Mouse (Mus musculus): Measurements from ENCODE around the gene Cyp46a1.

Gene Cyp46a1

DNA sequence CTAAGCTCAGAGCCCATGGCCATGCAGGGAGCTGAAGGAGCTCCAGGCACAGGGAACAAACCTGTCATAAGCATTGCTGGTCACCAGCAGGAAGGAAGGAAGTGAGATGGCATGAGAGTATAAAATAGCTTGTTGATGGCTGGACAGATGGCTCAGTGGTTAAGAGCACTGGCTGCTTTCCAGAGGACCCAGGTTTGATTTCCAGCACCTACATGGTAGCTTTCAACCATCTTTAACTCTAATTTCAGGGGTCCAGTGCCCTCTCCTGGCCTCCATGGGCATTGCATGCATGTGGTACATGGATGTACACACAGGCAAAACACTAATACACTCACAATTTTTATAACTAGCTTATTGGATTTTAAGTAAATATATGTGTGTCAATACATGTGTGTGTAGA, 21.8 kb downstream of the Cyp46a1 start:
- in situ Hi-C loops (cut with MboI, MseI): no loop called here

DNA sequence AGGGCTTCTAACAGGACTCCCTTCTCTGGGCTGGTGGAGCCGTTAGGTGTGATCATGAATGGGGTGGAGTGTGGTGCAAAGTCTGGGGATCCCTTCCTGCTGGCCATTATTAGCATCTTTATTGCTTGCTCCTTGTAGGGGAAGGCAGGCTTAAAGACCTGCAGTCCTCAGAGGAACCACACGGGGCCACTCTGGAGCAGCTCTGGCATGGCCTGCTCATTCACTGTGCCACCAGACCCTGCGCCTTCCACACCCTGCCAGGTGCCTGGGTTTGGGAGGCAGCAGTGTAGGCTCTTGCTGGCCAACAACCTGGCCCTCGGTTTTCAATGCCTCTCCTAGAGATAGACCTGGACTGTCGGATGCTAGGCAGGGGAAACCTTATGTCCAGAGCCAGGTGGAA, 29.6 kb downstream of the Cyp46a1 start:
- in situ Hi-C loops (cut with MboI, MseI): loop anchor here (5.0 kb wide), 1 partner anchor 134 kb away; no protein-coding TSS in a partner anchor

DNA sequence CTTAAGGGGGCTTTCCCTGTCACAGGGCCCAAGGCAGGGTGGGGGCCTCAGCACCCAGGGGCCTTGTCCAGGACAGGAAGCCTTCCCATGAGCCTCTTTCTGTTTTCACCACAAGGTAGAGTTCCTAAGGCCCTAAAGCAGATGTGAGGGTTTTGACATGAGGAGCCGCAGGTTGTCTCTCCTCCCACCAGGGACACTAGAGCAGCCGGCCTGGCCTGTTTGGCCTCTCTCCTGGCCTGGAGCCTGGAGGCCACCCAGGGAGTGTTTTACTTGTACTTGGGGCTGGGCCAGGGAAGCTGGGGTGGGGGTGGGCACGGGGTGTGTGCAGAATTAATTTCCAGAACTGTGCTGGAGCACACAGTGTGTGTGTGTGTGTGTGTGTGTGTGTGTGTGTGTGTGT, 31.2 kb downstream of the Cyp46a1 start:
- in situ Hi-C loops (cut with MboI, MseI): no loop called here

DNA sequence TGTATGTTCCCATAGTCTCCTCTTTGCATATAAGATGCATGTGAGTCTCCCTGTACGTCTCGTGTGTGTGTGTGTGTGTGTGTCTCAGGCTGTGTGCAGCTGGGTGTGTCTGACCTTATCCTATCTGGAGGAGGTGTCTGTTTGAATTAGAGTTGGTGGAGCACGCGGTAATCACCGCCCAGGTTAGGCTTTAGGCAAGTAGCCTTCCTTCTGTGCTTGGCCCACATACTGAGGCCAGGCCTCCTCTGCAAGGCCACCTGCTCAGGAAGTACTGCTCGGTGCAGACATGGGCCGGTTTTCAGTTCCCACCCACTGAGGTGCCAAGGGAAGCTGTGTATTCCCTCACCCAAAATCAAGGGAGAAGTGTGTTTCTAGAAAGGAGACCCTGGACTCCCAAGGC, 31.7 kb downstream of the Cyp46a1 start:
- in situ Hi-C loops (cut with MboI, MseI): no loop called here

DNA sequence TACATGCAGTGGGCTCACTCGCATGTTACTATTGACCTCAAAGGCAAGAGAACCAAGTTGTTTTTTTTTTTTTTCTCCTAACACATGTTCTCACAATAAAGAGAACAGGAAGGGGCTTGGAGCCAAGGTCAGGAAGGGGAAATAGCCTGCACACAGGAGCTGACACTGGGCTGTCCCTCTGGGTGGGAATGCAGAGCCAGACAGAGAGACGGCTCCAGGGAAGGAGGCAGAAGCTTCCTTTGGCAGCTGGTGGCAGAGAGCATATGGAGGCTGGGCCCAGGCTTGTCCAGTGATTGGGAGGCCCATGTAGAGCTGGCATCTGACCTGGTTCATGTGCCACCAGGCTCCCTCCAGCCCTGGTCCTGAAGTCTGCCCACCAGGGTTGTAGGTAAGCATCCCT, 33.7 kb downstream of the Cyp46a1 start:
- in situ Hi-C loops (cut with MboI, MseI): no loop called here

DNA sequence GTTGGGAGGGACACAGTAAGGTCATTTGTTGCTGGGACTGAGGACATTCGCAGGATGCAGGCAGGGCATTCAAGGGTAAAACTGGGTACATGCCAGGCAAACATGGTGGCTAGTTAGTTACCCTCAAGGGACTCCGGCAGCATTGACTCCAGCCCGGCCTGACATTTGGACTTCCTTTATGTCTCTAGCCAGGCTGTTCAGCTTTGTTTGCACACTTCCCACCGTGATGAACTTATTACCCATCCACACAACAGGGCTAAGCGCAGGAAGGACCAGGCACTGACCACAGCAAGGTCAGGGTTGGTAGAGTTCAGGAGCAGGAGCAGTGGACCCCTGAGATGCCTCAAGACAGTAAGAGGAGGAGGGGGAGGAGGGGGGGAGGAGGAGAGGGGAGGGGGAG, 34.7 kb downstream of the Cyp46a1 start:
- in situ Hi-C loops (cut with MboI, MseI): no loop called here

DNA sequence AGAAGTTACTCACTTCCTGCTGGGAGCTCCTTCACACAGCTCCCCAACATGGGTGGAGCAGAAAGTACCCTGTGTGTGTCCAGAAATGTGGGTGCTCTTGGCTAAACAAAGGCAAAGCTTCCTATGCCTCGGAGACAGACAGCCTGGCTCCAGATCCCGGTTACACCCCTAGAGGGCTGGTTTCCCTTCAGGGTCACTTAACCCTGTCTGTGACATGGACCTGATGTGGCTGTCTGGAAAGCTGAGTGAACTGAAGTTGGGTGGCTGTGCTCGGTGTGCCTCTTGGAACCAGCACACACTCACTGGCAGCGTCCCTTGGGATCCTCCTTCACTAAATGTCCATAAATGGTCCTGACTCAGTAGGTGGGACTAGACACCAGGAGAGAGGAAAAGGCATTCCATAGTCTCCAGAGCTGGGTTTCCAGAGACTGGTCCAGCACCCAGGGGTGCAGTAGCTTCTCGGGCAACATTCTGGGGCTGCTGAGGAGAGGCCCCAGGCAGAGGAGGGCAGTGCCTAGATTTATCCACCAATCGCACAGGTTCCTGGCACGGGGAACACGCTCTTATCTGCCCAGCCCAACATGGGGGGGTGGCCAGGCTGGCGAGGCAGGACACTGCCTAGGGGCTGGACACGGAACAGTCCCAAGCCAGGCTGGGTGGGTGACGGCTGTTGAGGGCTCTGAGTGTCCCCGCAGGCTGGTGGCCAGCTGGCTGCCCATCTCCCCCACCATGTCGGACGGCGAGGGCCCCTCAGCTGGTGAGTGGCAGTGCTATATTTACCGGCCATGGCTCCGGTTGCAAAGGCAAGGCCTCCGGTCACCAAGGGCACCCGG, 36.6 kb downstream of the Cyp46a1 start, which contains the start of gene Eml1:
Eml1 (plus strand) TSS at position 362 of the 833 bp plus-strand sequence.
- in situ Hi-C loops (cut with MboI, MseI): no loop called here

DNA sequence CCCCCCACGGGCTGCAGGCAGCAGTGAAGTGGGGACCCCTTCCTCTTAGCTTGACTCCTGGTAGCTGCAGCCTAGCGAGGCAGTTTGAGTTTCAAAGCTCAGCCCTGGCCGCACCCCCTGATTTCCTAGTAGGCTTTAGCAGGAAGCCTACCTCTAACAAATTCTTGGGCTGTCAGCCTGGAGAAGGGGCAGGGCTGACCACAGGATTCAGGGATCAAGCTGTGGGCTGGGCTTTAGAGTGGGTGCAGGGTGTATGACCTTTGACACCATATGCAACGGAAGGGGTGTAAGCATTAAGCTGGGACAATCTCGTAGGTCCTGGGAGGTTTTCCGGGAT, 37.2 kb downstream of the Cyp46a1 start:
- in situ Hi-C loops (cut with MboI, MseI): no loop called here

DNA sequence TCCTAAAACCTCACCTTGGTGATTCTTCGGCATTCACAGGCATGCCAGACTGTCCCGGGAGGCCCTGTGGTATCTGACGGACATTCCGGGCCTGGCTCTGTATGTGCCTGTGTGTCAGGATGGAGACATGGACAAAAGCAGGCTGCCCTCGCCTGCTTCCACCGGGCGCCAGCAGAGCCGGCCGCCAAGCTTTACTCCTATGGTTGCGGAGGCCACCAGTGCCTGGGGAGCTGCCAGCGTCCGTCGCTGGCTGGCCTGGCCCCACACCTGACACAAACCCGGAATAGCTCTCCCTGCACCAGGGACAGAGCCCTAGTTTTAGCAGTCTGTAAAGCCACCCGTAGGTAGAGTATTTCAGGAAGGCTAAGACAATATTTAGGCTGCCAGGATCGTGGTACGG, 38.1 kb downstream of the Cyp46a1 start:
- in situ Hi-C loops (cut with MboI, MseI): no loop called here

DNA sequence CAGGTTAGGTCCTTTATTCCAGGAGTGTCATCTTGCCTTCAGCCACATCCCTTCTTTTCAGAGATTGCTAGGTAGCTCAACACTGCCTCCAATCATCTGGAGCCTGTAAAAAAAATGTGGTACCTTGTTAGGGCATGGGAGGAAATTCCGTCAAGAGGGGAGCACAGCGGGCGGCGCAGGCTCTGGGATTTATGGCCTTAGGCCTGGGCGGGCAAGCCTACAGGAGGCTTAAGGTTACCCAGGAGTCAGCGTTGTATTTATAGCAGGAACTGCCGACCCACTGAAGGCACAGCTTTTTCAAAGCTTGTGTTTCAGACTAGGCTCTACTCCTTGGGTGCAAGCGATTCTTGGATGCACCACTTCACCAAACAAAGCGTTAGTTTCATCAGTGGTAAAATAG, 39.4 kb downstream of the Cyp46a1 start:
- in situ Hi-C loops (cut with MboI, MseI): no loop called here

DNA sequence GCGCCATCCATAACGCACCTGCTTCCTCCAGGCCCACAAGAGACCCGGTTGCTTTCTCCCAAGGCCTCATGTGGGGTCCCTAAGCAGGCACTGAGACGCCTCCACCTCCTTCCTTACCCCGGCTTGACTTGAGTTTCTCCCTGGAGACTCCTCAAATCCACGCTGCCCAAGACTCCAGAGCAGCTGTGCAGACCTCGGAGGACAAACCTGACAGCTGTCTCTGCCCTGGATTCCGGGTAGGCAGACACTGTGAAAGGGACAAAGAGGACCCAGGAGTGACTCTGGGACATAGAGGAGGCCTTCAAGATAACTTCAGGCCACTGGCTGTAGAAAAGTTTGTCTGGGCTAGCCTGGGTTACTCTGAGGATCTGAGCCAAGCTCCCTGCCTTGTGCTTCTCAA, 40.5 kb downstream of the Cyp46a1 start:
- in situ Hi-C loops (cut with MboI, MseI): no loop called here

DNA sequence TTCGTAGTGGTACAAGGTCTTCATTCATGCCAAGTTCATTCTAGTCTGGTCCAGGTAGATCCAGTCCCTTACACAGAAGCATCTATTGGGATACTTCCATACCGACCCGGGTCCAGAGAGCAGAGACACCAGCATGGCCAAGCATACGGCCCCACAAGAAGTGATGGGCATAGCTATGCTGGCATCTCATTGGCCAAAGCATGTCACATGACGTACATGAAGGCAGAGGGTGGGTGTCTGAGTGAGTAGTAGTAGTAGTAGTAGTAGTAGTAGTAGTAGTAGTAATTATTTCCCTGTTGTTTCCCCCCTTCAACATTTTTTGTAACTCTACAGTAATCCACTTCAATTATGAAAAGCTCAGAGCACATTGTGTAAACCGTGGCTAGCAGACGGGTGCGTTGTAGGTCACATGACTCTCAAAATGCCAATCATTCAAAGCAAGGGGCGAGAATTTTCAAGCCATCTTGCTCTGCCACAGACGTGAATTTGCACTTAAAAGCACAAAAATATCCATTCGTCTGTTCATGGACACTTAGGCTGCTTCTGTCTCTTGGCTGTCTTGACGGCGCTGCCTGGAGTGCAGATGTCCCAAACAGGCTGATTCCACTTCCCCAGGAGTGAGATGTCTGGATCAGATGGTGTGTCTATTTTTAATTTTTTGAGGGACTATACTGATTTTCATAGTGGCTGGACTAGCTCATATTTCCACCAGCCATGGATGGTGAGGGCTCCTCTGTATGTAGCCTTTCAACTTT, 44.4 kb downstream of the Cyp46a1 start:
- in situ Hi-C loops (cut with MboI, MseI): no loop called here

DNA sequence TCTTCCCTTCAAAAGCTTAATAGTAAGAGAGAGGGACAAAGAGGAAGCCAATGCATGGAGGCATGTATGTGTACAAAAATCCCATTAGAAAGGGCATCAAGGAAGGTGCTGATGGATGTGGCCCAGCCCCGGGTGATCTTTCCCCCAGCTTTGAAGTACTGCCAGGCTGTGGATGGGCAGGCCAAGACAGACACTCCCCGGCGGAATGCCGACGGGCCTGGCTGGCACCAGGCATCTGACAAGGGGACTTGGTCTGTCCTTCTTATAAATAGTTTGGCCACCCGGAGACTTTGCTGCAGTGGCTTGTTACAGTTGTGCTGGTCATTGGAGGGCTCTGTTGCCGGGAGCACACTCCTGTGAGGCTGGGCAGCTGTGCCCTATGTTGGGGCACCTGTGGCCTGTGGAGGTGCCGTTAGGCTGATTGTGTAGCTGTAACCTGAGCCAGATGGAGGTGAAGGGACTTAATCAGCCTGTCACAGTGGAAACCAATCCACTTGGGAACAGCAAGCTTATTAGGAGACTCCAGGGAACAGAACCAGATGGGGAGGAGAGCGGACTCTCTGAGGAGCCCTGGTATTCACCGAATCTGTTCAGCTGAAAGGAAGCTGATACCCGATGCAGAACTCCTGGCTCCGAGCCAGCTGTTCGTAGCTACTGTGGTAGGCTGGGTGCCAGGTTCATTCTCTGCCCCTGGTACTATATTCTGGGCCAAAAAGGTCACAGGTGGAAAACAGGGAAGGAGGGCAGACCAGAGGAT, 52.5 kb downstream of the Cyp46a1 start:
- in situ Hi-C loops (cut with MboI, MseI): no loop called here

DNA sequence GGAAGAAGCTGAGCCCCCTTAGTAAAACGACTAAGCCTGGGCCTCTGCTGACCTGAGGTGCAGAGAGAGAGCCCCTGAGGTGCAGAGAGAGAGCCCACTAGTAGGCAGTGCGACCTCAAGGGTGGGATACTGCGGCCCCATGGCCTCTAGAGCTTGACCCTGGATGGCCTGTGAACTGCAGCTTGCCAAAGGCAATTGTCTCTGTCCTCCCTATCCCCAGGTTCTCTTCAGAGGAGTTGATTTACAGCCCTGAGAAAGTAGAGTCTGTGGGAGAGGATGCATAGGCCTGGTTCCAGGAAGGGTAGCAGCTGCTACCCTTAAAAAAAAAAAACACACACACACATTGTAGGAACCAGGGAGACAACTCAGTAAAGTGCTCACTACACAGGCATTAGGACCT, 55.5 kb downstream of the Cyp46a1 start:
- in situ Hi-C loops (cut with MboI, MseI): no loop called here

DNA sequence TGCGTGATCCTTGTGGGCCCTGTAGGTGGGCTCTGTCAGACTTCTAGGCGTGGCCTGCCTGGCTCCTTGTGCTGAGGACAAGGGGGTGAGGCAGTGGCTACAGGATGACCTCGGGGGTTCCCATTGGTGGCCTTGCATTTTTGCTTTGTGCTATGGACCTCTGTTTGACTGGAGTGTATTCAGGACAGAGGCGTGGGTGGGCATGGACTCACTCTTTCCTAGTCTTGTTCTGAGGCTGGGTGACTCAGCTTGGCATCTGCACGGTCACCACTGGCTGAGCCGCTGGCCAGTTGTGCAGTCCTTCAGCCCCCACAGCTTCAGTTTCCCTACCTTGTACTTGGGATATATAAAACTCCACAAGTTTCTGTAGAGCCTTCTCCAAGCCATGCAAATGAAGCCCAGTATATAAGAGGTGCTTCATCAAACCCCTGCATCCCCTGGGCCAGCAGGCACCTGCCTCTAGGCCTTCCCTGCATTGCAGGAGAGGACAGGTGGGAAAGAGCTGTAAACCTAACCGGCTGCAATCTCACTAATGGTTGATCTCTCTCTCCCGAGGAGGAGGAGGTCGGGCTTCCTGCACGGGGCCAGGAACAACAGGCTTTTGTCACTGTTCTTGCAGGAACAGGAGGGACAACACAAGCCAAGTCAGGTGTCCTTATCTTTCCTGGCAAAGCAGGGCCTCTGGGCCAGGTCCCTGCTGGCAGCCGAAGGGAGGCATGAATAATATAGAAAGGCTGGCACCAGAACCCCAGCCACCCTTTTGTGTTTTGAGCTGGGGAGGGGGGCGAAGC, 58.3 kb downstream of the Cyp46a1 start:
- in situ Hi-C loops (cut with MboI, MseI): no loop called here

DNA sequence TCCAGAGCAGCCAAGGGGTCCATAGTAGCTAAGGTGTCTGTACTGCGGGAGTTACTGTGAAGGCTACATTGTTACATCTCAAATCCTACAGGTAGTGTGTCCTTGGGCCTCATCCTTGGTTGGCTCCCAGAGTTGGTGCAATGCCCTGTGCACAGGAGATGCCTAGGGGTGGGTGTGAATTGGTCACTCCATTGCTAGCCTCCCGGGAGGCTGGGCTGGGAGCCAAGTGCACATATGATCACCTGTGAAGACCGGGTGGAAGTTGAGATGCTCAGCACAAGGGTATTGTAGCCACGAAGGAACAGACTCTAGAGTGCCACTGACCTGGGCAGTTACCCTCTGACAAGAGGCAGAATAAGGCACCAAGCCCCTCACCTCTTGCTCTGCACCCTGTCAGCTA, 58.9 kb downstream of the Cyp46a1 start:
- in situ Hi-C loops (cut with MboI, MseI): no loop called here

DNA sequence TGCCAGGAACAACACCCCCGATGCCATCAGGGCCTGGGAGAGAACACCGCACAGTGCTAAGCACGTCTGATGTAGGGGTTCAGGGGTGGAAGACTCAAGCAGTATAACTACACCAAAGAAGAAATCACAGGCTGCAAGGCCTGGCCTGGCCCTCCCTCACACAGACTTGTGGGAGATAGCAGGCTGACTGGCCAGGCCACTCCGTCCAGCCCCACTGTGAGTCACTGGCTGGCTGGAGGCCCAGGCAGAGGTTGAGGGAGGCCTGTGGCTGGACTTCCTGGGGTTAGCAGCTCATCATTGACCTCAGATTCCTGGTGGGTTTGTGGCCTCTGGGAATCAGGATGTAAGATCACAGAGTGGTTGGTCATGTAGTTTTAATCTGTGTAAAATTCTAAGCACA, 59.5 kb downstream of the Cyp46a1 start:
- in situ Hi-C loops (cut with MboI, MseI): no loop called here

DNA sequence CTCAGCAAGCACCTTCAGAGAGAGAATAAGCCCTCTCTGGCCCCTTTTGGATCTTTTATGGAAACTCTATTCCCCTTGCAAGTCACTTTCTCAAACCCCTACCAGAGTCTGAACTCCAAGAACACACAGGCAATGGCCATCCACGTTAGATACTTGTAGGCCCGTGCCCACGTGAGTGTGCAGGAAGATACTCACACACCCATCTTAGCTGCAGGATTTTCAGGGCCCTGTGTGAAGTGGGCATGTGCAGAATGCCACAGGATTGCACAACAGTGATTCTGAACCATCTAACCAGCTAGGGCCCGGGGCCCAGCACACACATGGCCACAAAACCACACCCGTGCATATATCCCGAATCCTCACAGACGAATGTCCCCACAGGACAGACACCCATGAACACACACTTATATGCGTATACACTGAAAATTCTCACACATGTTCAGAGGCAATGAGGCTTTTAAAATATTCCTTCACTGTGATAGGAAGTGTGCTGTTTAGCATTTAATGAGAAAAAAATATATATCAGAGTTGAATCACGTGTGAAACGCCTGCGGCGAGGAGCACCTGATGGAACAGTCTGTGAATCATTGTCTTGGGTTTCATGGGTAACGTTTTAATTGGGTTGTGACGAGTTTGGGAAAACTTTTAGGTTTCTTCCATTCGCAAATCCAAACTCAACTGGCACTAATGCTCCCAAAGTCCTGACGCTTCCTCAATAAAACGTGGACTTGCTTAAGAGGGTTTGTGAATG, 60.5 kb downstream of the Cyp46a1 start:
- in situ Hi-C loops (cut with MboI, MseI): no loop called here

DNA sequence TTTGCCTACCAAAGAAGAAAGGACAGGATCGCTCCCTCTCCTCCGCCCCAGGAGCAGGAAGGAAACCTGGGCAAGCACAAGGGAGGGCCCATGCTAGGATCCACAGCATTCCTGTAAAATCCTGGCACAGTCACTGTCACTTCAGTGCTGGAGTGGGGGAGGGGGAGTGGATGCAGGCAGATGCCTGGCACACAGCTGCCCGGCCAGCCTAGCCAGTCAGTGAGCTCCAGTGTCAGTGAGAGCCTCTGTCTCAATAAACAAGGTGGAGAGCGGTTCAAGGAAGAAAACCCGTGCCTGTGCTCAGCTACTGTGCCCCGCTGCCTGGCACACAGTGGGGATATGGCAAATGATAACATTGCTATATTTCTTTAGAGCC, 61.1 kb downstream of the Cyp46a1 start:
- in situ Hi-C loops (cut with MboI, MseI): no loop called here

DNA sequence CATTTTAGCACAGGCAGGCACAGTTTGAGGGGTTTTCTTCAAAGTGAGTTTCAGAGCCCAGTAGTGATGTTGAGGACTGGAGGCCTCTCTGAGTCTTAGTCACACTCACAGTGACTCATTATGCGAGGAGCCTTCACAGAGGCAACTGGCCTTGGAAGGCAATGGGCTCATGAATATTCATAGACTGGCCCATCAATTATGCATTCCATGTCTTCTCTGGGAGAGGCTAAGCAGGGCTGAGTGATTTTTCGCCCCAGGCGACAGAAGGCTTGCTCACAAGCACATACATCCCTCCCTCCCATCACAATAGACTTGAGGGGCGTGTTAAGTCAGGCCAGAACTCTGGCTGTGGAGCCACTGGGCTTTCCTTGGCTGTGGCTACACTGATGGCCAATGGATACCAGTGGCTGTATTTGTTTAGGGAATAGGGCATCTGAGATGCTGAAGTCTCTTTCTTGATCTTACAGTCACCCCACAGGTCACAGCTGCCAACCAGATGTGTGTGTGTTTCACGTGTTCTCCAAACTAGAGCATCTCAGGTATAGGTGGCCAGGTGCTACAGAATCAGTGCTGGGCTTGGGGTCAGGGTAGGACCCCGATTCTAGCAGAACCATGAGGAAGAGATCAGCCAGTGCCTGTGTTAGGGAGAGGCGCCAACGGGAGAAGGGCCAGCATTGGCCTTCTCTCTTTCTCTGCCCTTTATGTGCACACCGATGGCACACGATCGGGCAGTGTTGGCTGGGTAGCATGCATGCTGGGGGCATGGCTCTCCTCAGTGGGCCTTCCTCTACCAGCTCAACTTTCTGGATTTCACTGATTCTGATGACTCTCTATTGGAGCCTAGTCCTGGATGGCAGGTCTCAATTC, 62.1 kb downstream of the Cyp46a1 start:
- in situ Hi-C loops (cut with MboI, MseI): no loop called here

Data from T-helper 2 cell (primary cell).